13 mouse cellular contexts compared by ENCODE assay signal in the genomic region with DNA sequence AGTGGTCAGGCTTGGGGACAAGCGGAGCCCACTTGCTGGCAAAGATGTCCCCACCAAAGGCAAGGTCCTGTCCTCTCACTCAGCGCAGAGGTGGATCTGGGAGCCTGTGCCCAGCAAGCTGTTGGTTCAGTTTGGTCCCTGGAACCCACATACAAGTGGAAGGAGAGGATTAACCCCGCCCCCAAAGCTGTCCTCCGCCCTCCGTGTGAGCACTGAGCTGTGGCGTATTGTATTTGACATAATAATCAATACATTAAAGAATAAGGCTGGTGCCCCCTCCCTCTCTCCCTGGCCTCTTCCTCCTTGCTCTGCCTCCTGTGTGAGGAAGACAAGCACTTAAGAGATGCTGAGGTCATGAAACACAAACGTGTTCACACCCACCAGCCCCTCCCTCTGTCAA.
DNase-seq lines count a peak whose midpoint lies in the region; ATAC-seq and TF ChIP-seq lines count a peak whose summit lies in the region.
"Had no signal": no experiment of that assay in that cellular context is flagged by ENCODE, and none has a peak within 500 bp of the region (broad histone marks: within the 10 kb centered on the region; RNA-seq: fewer than 3 reads in every experiment).

No protein-coding gene starts in this region.

- no peak overlapping the region for H3K27ac ChIP-seq in heart, embryonic 11.5 days (ENCODE audit: low read depth, low read length)
- no peak overlapping the region for H3K27ac ChIP-seq in embryonic facial prominence, embryonic 14.5 days (replicated peaks; ENCODE audit: low read depth, low read length)
- H3K27ac ChIP-seq in intestine, postnatal 0 days (ENCODE audit: low read depth, low read length), result peak overlapping the region; percentile 28; the same call in 1 of the 2 replicates
- H3K27ac ChIP-seq: kidney, embryonic 15.5 days; limb, embryonic 12.5 days had no signal

- WGBS in heart, embryonic 11.5 days (ENCODE audit: insufficient replicate concordance), result 24% methylated on average over 7 of the region's 7 CpGs
- 28% methylated on average over 7 of the region's 7 CpGs for WGBS in embryonic facial prominence, embryonic 14.5 days
- WGBS in intestine, postnatal 0 days, result 22% methylated on average over 7 of the region's 7 CpGs

- no peak overlapping the region for H3K4me3 ChIP-seq in heart, embryonic 11.5 days (ENCODE audit: low read depth, low read length)
- H3K4me3 ChIP-seq in embryonic facial prominence, embryonic 14.5 days (ENCODE audit: low read depth, low read length), result 0 out of 2 replicates have a peak overlapping the region, but pooled peaks have one; percentile 22
- no peak overlapping the region for H3K4me3 ChIP-seq in intestine, postnatal 0 days (ENCODE audit: low read depth, low read length)

- no peak for TF ChIP-seq CTCF in intestine, postnatal 0 days (IDR thresholded peaks at IDR 0.05; ENCODE audit: low read depth)

- intact Hi-C loops in heart, postnatal 14 days (cut with DNase I), result loop anchor here (5.0 kb wide), 1 partner anchor 76 kb away; no protein-coding TSS in a partner anchor

- no peaks in the 10 kb centered on the region for H3K36me3 ChIP-seq in heart, embryonic 11.5 days (ENCODE audit: control insufficient read depth, insufficient read depth, low read length)
- no peaks in the 10 kb centered on the region for H3K36me3 ChIP-seq in embryonic facial prominence, embryonic 14.5 days (ENCODE audit: control insufficient read depth, insufficient read depth, low read length)
- no peaks in the 10 kb centered on the region for H3K36me3 ChIP-seq in intestine, postnatal 0 days (ENCODE audit: control insufficient read depth, insufficient read depth)
- H3K36me3 ChIP-seq: heart, embryonic 12.5 days; kidney, embryonic 15.5 days; limb, embryonic 12.5 days; lung, embryonic 15.5 days had no signal

- no peak for ATAC-seq in heart, embryonic 11.5 days (replicated peaks; ENCODE audit: insufficient number of reproducible peaks, low FRiP score, low TSS enrichment)
- no peak for ATAC-seq in embryonic facial prominence, embryonic 14.5 days (ENCODE audit: low read depth)
- ATAC-seq in intestine, postnatal 0 days, result no peak

- peak overlapping the region; percentile 68; the same call in 1 of the 2 replicates for H3K4me2 ChIP-seq in heart, embryonic 11.5 days
- H3K4me2 ChIP-seq in embryonic facial prominence, embryonic 14.5 days (ENCODE audit: low read depth, low read length), result no peak overlapping the region
- H3K4me2 ChIP-seq in intestine, postnatal 0 days (replicated peaks; ENCODE audit: low read depth), result no peak overlapping the region

- H3K4me1 ChIP-seq in heart, embryonic 11.5 days (ENCODE audit: control insufficient read depth, insufficient read depth, low read length), result peaks cover 6% of the 10 kb centered on the region
- peaks cover 5% of the 10 kb centered on the region; the same call in 1 of the 2 replicates for H3K4me1 ChIP-seq in embryonic facial prominence, embryonic 14.5 days (ENCODE audit: control insufficient read depth, insufficient read depth, low read length)
- no peaks in the 10 kb centered on the region for H3K4me1 ChIP-seq in intestine, postnatal 0 days (replicated peaks; ENCODE audit: control insufficient read depth, insufficient read depth, low read length)

- peaks cover 67% of the 10 kb centered on the region for H3K27me3 ChIP-seq in heart, embryonic 11.5 days (ENCODE audit: control insufficient read depth, insufficient read depth, low read length)
- peaks cover 64% of the 10 kb centered on the region for H3K27me3 ChIP-seq in embryonic facial prominence, embryonic 14.5 days (replicated peaks; ENCODE audit: control insufficient read depth, insufficient read depth, low read length)
- peaks cover 18% of the 10 kb centered on the region; the same call in 1 of the 2 replicates for H3K27me3 ChIP-seq in intestine, postnatal 0 days (replicated peaks; ENCODE audit: control insufficient read depth, insufficient read depth, low read length)

- no peak for DNase-seq in heart, postnatal 14 days
- peak; percentile 17 for DNase-seq in Muller cell, postnatal 12 days (ENCODE audit: inconsistent ontology term)
- no peak for DNase-seq in embryonic facial prominence, embryonic 14.5 days (ENCODE audit: low spot score)
- no peak for DNase-seq in spleen, postnatal 4 days (ENCODE audit: low spot score in 2 of 2)
- DNase-seq in embryo, embryonic 10 days (ENCODE audit: low spot score), result no peak
- DNase-seq in layer of hippocampus, postnatal 10 days (ENCODE audit: low spot score in 2 of 2), result no peak
- DNase-seq: adrenal gland, postnatal 14 days had no signal

- no peak overlapping the region for H3K9ac ChIP-seq in heart, embryonic 11.5 days (ENCODE audit: low read depth, low read length)
- H3K9ac ChIP-seq in embryonic facial prominence, embryonic 14.5 days (ENCODE audit: low read depth, low read length), result no peak overlapping the region
- no peak overlapping the region for H3K9ac ChIP-seq in intestine, postnatal 0 days (ENCODE audit: low read depth, low read length)
- H3K9ac ChIP-seq: kidney, embryonic 15.5 days; limb, embryonic 12.5 days had no signal

- no peaks in the 10 kb centered on the region for H3K9me3 ChIP-seq in heart, embryonic 11.5 days (replicated peaks; ENCODE audit: control insufficient read depth, low read length)
- no peaks in the 10 kb centered on the region for H3K9me3 ChIP-seq in embryonic facial prominence, embryonic 14.5 days (ENCODE audit: control insufficient read depth, low read length)
- H3K9me3 ChIP-seq in intestine, postnatal 0 days (ENCODE audit: control insufficient read depth), result no peaks in the 10 kb centered on the region
- H3K9me3 ChIP-seq: heart, embryonic 12.5 days; kidney, embryonic 15.5 days; limb, embryonic 12.5 days; lung, embryonic 15.5 days had no signal
